Mouse (Mus musculus) layer of hippocampus, adult 11-12 months (tissue): ENCODE data around the gene Elk4.

Experiments used
- DNase-seq: peaks from one replicate; pipeline ENCODE4 v3.0.0; 2022; ENCODE audit warnings: low spot score

The Elk4 gene

GRCm38 (mm10) chr1:132067261-132068255 is 60.2 kb downstream of the Elk4 start, which contains the start of gene Mfsd4a:
Gene Mfsd4a, minus strand, starts transcription at chr1:132068062.
- peak; percentile 46 for DNase-seq

DNA sequence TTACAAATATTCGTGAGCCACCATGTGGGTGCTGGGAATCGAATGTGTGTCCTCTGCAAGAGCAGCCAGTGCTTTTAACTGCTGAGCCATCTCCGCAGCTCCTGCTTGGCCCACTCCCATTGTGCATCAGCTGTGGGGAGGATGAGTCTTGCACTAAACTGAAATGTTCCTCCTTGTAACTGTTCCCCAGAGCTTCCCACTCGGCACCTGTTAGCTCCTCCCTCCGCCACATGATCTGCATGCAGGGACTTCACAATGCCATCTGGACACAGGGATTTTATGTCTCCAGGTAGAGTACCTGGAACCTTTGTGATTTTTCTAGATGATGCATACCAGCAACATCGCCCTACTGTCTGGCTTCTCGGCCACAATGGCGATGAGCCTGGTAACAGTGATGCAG is 62.0 kb downstream of the Elk4 start:
- DNase-seq: peak; percentile 35

DNA sequence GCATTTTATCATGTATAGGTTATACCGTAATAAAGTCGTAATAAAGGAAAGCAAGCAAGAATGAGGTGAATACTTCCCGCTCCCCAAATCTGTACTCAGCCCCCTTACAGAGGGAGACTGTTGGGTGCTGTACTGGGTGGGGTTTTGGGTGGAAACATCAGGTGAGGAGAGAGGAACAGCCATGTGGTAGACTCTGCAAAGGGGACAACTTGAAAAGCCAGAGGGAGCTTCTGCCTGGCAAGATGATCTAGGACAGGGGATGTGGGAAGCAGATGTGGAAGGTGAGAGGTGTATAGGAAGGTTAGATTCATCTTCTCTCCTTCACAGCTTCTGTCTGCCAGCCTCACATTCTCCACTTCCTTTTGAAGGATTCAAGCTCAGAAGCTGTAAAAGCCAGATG is 63.3 kb downstream of the Elk4 start:
- no peak for DNase-seq

DNA sequence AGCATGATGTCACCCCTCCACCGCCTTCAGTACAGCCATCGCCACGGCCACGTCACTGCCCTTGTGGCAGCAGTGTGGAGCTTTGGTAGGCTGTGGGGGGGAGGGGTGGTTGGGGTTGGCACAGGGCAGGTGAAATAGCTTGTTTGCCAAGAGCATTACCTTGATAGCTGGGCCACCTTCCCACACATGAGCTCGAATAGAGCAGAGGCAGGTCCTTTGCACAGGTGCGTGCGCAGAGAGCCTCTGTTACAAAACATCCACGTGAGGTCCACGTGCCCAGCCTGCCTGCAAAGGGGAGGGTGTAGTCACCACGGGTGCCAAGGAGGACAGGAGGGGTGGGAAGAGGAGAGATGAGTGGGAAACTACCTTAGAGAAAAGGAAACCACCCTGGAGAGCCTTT is 68.2 kb downstream of the Elk4 start:
- DNase-seq: no peak

DNA sequence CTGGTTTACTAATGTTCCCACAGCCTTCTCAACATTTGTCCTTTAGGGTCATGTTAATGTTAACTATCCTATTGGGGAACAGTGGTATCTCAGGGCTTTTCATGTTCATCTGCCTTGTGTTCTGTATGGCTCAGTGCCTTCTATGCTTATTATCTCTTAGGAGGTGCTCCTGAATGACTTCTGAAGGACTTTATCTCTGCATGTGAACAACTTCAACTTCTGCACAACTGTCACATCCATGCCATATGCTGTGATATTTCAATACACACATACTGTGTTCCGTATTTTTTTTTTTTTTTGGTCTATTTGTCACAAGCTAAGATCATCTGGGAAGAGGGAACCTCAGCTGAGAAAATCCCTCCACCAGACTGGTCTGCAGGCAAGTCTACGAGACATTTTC is 71.0 kb downstream of the Elk4 start:
- no peak for DNase-seq
